Mouse (Mus musculus): ENCODE results near the gene Polr2i. TPM values are rescaled to one million over a fixed set of nuclear protein-coding genes. Genes with fewer than 3 reads are reported as not detected.
"Not testable (repeated sequence)": the region's sequence is repeated elsewhere in the genome, so short reads cannot be mapped to it uniquely, and the experiment has no call there.

Gene Polr2i
- 143 and 177 TPM in 2 replicates for polyA plus RNA-seq (2014; fragmentation: Nextera tagmentation; extraction: Ambion mirVana)

- peaks cover 14% of the 10 kb centered on the region; the same call in 1 of the 2 replicates for H3K4me1 ChIP-seq (ENCODE audit: control insufficient read depth, insufficient read depth, low read length)
- H3K36me3 ChIP-seq (ENCODE audit: control insufficient read depth, insufficient read depth, low read length), result peaks cover 16% of the 10 kb centered on the region
- H3K27ac ChIP-seq (ENCODE audit: low read length), result peak within 1 kb of the TSS; percentile 87
- H3K27me3 ChIP-seq (ENCODE audit: control insufficient read depth, insufficient read depth, low read length), result no peaks in the 10 kb centered on the region
- H3K9ac ChIP-seq (replicated peaks; ENCODE audit: low read depth, low read length), result peak within 1 kb of the TSS; percentile 61
- H3K9me3 ChIP-seq (ENCODE audit: control insufficient read depth, low read depth, low read length), result no peaks in the 10 kb centered on the region
- WGBS, result under 1% methylated on average over 67 of the region's 67 CpGs
- peak within 1 kb of the TSS; percentile 49 for H3K4me3 ChIP-seq (ENCODE audit: low read depth, low read length)
- peak; percentile 95 for ATAC-seq (ENCODE audit: insufficient number of reproducible peaks, insufficient read depth, low FRiP score, low read depth)
- peak within 1 kb of the TSS; percentile 86 for H3K4me2 ChIP-seq (replicated peaks; ENCODE audit: low read depth, low read length)
Observed at GRCm38 (mm10) chr7:30231669-30232454, at the start of gene Polr2i, which contains the start of gene Tbcb. Polr2i (plus strand) TSS chr7:30231948. Tbcb (minus strand) TSS chr7:30232272.

- H3K4me2 ChIP-seq (replicated peaks; ENCODE audit: low read depth, low read length); H3K4me1 ChIP-seq (ENCODE audit: control insufficient read depth, insufficient read depth, low read length); H3K9me3 ChIP-seq (ENCODE audit: control insufficient read depth, low read depth, low read length); H3K27ac ChIP-seq (ENCODE audit: low read length); H3K4me3 ChIP-seq (ENCODE audit: low read depth, low read length); H3K27me3 ChIP-seq (ENCODE audit: control insufficient read depth, insufficient read depth, low read length); H3K9ac ChIP-seq (replicated peaks; ENCODE audit: low read depth, low read length); ATAC-seq (ENCODE audit: insufficient number of reproducible peaks, insufficient read depth, low FRiP score, low read depth): not testable (repeated sequence)
- 72% methylated on average over 6 of the region's 7 CpGs for WGBS
- H3K36me3 ChIP-seq (ENCODE audit: control insufficient read depth, insufficient read depth, low read length), result peaks cover 27% of the 10 kb centered on the region
Observed at GRCm38 (mm10) chr7:30183189-30183588, 48.6 kb upstream of the Polr2i start.

GRCm38 (mm10) chr7:30183879-30184289 is 47.9 kb upstream of the Polr2i start, which contains the start of gene Cox7a1:
Cox7a1 (plus strand) TSS chr7:30184144.
- Histone ChIP-seq H3K27ac (ENCODE audit: low read length) (no peak within 1 kb of the TSS), H3K4me2 (replicated peaks; ENCODE audit: low read depth, low read length) (peak within 1 kb of the TSS; percentile 38), H3K9ac (replicated peaks; ENCODE audit: low read depth, low read length) (no peak within 1 kb of the TSS), H3K36me3 (ENCODE audit: control insufficient read depth, insufficient read depth, low read length) (peaks cover 29% of the 10 kb centered on the region), H3K27me3 (ENCODE audit: control insufficient read depth, insufficient read depth, low read length) (no peaks in the 10 kb centered on the region), H3K9me3 (ENCODE audit: control insufficient read depth, low read depth, low read length) (no peaks in the 10 kb centered on the region), H3K4me1 (ENCODE audit: control insufficient read depth, insufficient read depth, low read length) (peaks cover 6% of the 10 kb centered on the region; the same call in 1 of the 2 replicates), H3K4me3 (ENCODE audit: low read depth, low read length) (no peak within 1 kb of the TSS)
- 2% methylated on average over 11 of the region's 11 CpGs for WGBS
- peak; percentile 70 for ATAC-seq (ENCODE audit: insufficient number of reproducible peaks, insufficient read depth, low FRiP score, low read depth)

- ATAC-seq (ENCODE audit: insufficient number of reproducible peaks, insufficient read depth, low FRiP score, low read depth), result no peak
Observed at GRCm38 (mm10) chr7:30184641-30185348, 47.0 kb upstream of the Polr2i start.

GRCm38 (mm10) chr7:30188344-30189115 is 43.2 kb upstream of the Polr2i start:
- no peak for ATAC-seq (ENCODE audit: insufficient number of reproducible peaks, insufficient read depth, low FRiP score, low read depth)
- 85% methylated on average over 12 of the region's 12 CpGs for WGBS

More at GRCm38 (mm10) chr7:30184641-30185348, 47.0 kb upstream of the Polr2i start:
- H3K4me3 ChIP-seq (ENCODE audit: low read depth, low read length), result no peak overlapping the region
- no peaks in the 10 kb centered on the region for H3K9me3 ChIP-seq (ENCODE audit: control insufficient read depth, low read depth, low read length)
- no peak overlapping the region for H3K9ac ChIP-seq (replicated peaks; ENCODE audit: low read depth, low read length)
- peaks cover 6% of the 10 kb centered on the region; the same call in 1 of the 2 replicates for H3K4me1 ChIP-seq (ENCODE audit: control insufficient read depth, insufficient read depth, low read length)
- H3K4me2 ChIP-seq (replicated peaks; ENCODE audit: low read depth, low read length), result no peak overlapping the region
- H3K27ac ChIP-seq (ENCODE audit: low read length), result no peak overlapping the region
- peaks cover 34% of the 10 kb centered on the region for H3K36me3 ChIP-seq (ENCODE audit: control insufficient read depth, insufficient read depth, low read length)
- 72% methylated on average over 13 of the region's 13 CpGs for WGBS
- no peaks in the 10 kb centered on the region for H3K27me3 ChIP-seq (ENCODE audit: control insufficient read depth, insufficient read depth, low read length)

GRCm38 (mm10) chr7:30189116-30189491 is 42.6 kb upstream of the Polr2i start:
- H3K36me3 ChIP-seq (ENCODE audit: control insufficient read depth, insufficient read depth, low read length), result peaks cover 59% of the 10 kb centered on the region

More at GRCm38 (mm10) chr7:30188344-30189115, 43.2 kb upstream of the Polr2i start:
- Histone ChIP-seq H3K27ac (ENCODE audit: low read length) (no peak overlapping the region), H3K27me3 (ENCODE audit: control insufficient read depth, insufficient read depth, low read length) (no peaks in the 10 kb centered on the region), H3K9me3 (ENCODE audit: control insufficient read depth, low read depth, low read length) (no peaks in the 10 kb centered on the region), H3K4me2 (replicated peaks; ENCODE audit: low read depth, low read length) (no peak overlapping the region), H3K4me3 (ENCODE audit: low read depth, low read length) (no peak overlapping the region), H3K9ac (replicated peaks; ENCODE audit: low read depth, low read length) (no peak overlapping the region), H3K36me3 (ENCODE audit: control insufficient read depth, insufficient read depth, low read length) (peaks cover 59% of the 10 kb centered on the region), H3K4me1 (ENCODE audit: control insufficient read depth, insufficient read depth, low read length) (peaks cover 16% of the 10 kb centered on the region)

GRCm38 (mm10) chr7:30192088-30192487 is 39.7 kb upstream of the Polr2i start:
- Histone ChIP-seq H3K36me3 (ENCODE audit: control insufficient read depth, insufficient read depth, low read length) (peaks cover 48% of the 10 kb centered on the region), H3K9me3 (ENCODE audit: control insufficient read depth, low read depth, low read length) (no peaks in the 10 kb centered on the region), H3K4me3 (ENCODE audit: low read depth, low read length) (no peak overlapping the region), H3K9ac (replicated peaks; ENCODE audit: low read depth, low read length) (no peak overlapping the region; the same call in 1 of the 2 replicates), H3K27ac (ENCODE audit: low read length) (no peak overlapping the region), H3K27me3 (ENCODE audit: control insufficient read depth, insufficient read depth, low read length) (no peaks in the 10 kb centered on the region), H3K4me1 (ENCODE audit: control insufficient read depth, insufficient read depth, low read length) (peaks cover 10% of the 10 kb centered on the region), H3K4me2 (replicated peaks; ENCODE audit: low read depth, low read length) (no peak overlapping the region)
- no peak for ATAC-seq (ENCODE audit: insufficient number of reproducible peaks, insufficient read depth, low FRiP score, low read depth)
- 85% methylated on average over 12 of the region's 12 CpGs for WGBS

More at GRCm38 (mm10) chr7:30189116-30189491, 42.6 kb upstream of the Polr2i start:
- WGBS, result 82% methylated on average over 4 of the region's 4 CpGs
- Histone ChIP-seq H3K9ac (replicated peaks; ENCODE audit: low read depth, low read length) (no peak overlapping the region), H3K9me3 (ENCODE audit: control insufficient read depth, low read depth, low read length) (no peaks in the 10 kb centered on the region), H3K4me2 (replicated peaks; ENCODE audit: low read depth, low read length) (no peak overlapping the region), H3K27me3 (ENCODE audit: control insufficient read depth, insufficient read depth, low read length) (no peaks in the 10 kb centered on the region), H3K4me1 (ENCODE audit: control insufficient read depth, insufficient read depth, low read length) (peaks cover 12% of the 10 kb centered on the region), H3K4me3 (ENCODE audit: low read depth, low read length) (no peak overlapping the region), H3K27ac (ENCODE audit: low read length) (no peak overlapping the region)
- no peak for ATAC-seq (ENCODE audit: insufficient number of reproducible peaks, insufficient read depth, low FRiP score, low read depth)

GRCm38 (mm10) chr7:30193013-30193412 is 38.7 kb upstream of the Polr2i start:
- peaks cover 39% of the 10 kb centered on the region for H3K36me3 ChIP-seq (ENCODE audit: control insufficient read depth, insufficient read depth, low read length)
- H3K9ac ChIP-seq (replicated peaks; ENCODE audit: low read depth, low read length), result peak overlapping the region; percentile 73; the same call in 1 of the 2 replicates
- ATAC-seq (ENCODE audit: insufficient number of reproducible peaks, insufficient read depth, low FRiP score, low read depth), result peak; percentile 20; the same call in 1 of the 2 replicates
- H3K27me3 ChIP-seq (ENCODE audit: control insufficient read depth, insufficient read depth, low read length), result no peaks in the 10 kb centered on the region
- peak overlapping the region; percentile 75 for H3K4me2 ChIP-seq (replicated peaks; ENCODE audit: low read depth, low read length)
- no peaks in the 10 kb centered on the region for H3K9me3 ChIP-seq (ENCODE audit: control insufficient read depth, low read depth, low read length)
- peak overlapping the region; percentile 58 for H3K4me3 ChIP-seq (ENCODE audit: low read depth, low read length)
- H3K4me1 ChIP-seq (ENCODE audit: control insufficient read depth, insufficient read depth, low read length), result peaks cover 10% of the 10 kb centered on the region
- peak overlapping the region; percentile 93; the same call in 1 of the 2 replicates for H3K27ac ChIP-seq (ENCODE audit: low read length)
- 26% methylated on average over 9 of the region's 9 CpGs for WGBS
